Mouse (Mus musculus): ENCODE results near the gene Psmd13.

GRCm38 (mm10) chr7:140846676-140847075 is 35.1 kb upstream of the Psmd13 start:
- no peak for TF ChIP-seq CTCF (IDR thresholded peaks at IDR 0.05; ENCODE audit: low read depth)
- TF ChIP-seq EP300 (IDR thresholded peaks at IDR 0.05; ENCODE audit: low read depth): no peak

All from liver, postnatal 0 days (tissue).